Mouse (Mus musculus): ENCODE results near the gene Htra3. TPM values are rescaled to one million over a fixed set of nuclear protein-coding genes. Genes with fewer than 3 reads are reported as not detected.

The Htra3 gene
- total RNA-seq, 2 experiments from 2014 or later, result not detected

DNA sequence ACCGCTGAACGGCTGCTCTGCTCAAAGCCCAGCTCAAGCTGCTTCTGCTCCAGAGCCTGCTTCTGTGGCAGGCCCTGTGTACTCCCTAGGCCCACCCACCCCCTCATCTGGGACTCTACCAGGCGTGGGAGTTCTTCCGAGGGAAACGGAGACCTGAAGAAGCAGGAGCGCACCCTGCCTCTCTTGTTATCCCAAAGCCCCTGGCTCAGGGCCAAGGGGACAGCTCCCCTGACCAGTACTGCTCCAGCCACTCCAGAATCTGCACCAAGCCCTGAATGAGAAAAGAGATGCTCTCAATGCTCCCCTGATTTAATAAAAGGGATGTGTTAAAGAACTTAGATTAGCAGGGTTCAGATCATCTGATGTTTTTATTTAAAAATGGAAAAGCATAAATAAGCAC lies 18.4 kb downstream of the Htra3 start:
- no peak for ATAC-seq (replicated peaks; ENCODE audit: poor library complexity, severe bottlenecking)

DNA sequence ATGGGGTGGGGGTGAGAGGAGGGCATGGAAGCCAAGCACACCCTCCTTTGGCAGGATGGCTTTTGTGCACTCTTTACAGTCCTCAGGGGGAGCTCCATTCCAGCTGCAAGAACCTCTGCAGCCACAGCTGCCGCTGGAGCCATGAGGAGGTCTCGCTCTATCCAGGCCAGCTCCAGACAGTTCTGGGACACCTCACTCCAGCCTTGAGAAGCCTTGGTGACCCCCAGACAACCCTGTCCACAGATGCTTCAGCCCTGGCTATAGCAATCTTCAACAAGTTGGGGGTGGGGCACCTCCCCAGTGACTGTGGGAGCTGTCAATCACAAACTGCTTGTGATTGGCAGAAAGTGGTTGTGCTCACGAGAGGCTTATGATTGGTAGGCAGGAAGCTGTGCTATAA lies 20.1 kb downstream of the Htra3 start:
- no peak for ATAC-seq (replicated peaks; ENCODE audit: poor library complexity, severe bottlenecking)

DNA sequence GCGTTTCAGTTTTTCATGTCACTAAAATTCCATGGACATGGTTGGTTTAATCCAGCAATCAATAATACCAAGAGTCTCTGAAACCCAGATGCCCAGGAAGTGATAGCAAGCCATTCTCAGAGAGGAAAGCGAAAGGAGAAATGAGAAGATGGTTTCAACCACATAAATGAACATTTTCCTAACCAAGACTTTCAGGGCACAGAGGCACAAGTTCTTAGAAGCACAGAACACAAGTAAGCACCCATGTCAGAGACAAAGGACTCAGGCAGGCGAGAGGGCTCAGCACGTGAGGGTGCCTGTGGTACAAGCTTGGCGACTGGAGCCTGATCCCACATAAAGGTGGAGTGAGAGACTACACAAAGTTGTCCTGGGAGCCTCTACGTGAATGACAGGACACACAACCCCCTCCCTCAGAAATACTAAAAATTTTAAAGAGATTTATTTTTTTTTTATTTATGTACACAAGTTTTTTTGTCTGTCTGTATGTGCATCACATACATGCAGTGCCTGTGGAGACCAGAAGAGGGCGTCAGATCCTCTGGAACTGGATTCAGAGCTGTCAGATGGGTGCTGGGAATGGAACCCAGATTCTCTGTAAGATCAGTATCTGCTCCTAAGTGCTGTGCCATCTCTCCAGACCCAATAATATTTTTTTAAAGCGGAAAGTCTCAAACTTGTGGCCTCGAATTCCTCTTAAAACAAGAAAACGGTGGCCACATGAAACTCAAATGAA lies 23.7 kb downstream of the Htra3 start:
- peak; percentile 17; the same call in 1 of the 2 replicates for ATAC-seq (replicated peaks; ENCODE audit: poor library complexity, severe bottlenecking)

DNA sequence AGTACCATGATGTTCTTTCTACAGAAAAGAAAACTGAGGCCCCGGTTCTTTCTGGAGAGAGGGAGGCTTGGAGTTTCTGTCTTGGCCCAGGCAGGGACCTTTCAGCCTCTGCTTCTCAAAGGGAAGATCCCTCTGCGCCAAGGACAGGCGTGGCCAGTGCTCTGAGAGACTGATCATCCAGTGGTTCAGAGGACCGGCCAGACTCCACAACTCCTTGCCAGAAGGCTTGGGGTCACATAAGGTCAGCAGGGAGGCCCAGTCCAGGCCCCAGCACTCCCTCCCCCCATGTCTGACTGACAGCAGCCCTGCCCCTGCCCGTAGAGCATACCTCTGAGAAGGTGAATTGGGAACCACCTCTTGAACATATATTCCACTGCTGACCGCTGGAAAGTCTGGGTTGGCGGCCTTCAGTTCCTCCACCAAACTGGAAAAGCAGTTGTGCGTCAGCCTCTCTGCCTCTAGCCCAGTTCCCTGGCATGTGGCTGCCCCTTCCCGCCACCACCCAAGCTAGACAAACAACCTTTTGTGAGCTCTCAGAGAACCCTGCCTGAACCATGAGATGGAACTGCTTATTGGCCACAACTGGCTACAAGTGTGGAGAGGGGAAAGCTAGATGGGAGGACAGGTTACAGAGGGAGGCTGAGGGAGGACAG lies 25.7 kb downstream of the Htra3 start:
- ATAC-seq (replicated peaks; ENCODE audit: poor library complexity, severe bottlenecking), result no peak

DNA sequence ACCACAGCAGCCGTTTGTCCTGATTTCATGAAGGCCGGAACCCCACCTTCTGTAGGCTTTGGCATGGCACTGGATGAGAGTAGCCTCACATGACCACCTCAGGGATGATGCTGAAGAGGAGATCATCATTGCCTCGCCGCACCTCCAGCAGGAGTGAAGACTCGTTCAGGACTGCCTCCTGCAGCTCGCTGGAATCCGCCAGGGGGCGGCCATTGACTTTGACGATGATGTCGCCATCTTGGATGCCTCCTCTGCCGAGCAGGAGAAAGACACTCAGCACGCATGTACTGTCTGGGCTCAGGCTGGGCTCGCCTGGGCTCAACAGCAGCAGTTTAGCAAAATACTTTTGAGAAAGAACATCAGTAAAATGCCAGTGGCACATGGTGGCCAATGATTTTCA lies 26.7 kb downstream of the Htra3 start:
- ATAC-seq (replicated peaks; ENCODE audit: poor library complexity, severe bottlenecking), result no peak

DNA sequence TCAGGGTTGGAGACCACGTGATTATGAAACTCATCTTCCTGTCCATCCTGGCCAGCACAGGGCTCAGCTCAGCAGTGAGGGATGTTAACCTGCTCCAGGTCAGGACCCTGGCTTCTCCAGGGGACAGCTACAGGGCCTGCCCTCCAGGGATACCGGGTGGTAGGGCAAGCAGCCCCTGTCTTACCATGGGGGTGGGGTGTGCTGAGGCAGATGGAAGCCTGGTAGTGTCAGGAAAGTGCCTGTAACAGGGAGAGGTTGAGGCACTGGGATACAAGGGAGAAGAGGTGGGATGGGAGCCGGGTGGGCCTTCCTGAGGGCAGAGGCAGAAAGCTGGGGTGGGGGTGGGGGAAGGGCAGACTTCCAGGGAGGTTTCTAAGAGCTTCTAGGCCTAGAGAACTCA lies 27.3 kb downstream of the Htra3 start:
- ATAC-seq (replicated peaks; ENCODE audit: poor library complexity, severe bottlenecking), result no peak

DNA sequence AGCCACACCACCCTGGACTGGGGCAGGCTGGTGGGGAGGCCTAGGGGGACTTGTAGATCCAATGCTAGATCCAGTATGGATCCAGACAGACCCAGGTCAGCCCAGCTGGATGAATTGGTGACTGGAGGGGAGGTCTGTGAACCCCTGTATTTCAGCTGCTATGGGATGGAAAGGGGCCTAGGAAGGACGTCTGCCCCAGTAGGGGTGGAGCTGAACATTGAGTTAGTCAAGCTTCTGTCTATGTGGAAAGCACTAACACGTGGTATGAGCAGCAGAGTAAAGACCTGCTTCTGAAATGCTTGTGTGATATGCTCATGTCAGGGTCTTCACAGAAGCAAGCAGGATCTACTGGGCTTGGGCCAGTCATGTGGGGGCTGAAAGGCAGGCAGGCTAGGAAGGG lies 31.4 kb downstream of the Htra3 start:
- no peak for ATAC-seq (replicated peaks; ENCODE audit: poor library complexity, severe bottlenecking)

DNA sequence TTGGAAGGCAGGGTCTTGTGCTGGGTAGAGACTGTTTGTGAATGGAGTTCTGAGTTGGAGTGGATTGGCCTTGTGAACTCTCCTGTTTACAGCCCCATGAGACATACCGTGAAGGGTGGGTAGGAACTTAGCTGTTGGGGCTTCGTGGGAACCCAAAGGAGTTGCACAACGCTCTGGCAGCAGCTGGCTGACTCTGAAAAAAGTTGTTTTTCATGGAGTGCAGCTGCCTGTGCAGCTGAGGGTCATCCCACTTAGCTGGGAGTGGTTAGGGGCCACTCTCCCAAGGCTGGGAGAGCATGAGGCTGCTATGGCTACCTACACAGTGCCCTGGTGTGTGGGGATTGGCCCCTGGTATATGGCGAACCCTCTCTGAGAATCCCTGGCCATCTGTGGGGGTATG lies 32.0 kb downstream of the Htra3 start:
- peak; percentile 42 for ATAC-seq (replicated peaks; ENCODE audit: poor library complexity, severe bottlenecking)

DNA sequence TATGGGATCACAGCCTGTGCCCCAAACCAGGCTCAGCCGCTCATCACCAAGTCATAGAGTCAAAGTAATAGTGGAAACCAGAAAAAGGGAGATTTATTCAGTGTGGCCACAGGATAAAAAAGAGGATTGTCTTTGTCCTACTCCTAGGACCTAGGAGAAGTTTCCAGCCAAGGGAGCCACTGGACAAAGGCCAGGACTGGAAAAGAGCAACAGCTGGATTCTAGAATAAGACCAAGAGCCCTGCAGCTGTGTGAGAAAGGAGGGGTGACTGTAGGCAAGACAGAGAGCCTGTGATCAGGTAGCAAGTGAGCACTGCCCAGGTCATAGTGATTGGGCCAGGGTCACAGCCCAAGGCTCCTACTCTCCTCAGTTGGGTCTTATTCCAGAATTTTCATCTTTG lies 32.7 kb downstream of the Htra3 start:
- no peak for ATAC-seq (replicated peaks; ENCODE audit: poor library complexity, severe bottlenecking)

DNA sequence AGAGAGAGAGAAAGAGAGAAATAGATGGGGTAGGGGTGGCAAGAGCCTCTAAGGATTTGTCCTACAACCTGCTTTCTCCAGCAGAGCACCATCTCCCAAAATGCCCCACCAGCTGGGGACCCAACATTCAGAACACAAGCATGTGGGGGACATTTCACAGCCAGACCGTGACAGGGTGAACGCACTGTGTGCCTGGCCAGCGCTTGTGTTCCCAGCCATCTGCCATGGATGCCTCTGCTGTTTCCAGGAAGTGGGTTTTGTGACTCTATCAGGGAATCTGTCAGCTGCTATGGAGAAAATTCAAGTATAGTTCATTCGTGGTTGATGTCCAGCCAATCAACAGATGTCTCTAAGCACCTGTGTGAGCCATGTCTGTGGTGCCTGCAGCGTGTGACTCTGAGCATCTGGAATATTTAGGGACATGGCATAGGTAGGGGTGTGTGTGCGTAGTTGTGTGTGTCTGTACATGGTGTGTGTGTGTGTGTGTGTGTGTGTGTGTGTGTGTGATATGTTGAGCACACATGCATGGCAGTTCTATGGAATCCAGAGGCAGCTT lies 33.6 kb downstream of the Htra3 start:
- ATAC-seq (replicated peaks; ENCODE audit: poor library complexity, severe bottlenecking), result no peak

DNA sequence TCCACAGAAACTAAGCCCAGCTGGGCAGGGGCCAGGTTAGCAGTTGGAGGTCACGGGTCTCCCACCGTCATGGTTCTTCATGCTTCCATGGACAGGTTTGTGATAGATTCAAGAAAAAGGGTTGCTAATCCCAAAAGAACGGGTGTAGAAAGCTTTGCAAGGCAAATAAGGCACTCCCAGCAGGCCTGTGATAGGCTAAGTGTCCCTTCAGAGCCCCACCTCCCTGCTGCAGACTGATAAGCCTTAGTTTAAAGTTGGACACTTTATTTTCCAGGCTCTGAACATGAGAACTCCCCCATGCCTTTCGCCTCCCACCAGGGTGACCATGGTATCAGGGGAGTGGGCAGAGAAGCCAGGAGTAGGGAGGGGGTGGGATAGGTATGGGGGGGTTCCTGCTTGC lies 35.5 kb downstream of the Htra3 start:
- no peak for ATAC-seq (replicated peaks; ENCODE audit: poor library complexity, severe bottlenecking)

DNA sequence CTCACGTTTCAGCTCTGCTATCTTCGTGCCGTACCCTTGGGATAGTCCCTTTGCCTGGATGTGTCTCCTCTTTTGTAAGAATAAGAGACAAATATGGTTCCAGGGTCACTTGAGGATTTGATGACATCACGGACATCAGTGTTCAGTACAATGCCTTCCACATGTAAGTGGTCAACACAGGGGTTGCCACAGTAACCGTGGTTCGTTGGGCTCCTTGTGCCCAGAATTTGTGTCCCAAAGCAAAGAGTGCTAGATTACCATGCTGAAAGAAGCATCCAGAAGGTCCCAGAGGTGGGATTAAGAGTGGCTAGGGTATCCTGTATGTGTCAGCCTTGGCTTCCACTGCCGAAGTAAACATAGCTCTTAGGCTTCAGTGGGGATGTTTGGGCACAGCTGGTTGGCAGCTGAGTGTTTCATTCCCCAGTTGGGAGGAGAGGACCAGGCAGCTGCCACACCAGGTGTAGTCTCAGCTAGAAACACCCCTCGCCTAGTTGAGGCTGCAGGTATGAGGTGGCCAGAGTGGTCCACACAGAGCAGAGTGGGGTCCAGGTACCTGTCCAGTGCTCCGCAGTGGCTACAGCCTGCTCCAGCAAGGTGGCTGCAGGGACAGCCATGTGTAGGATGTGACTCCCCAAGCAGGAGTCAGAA lies 36.1 kb downstream of the Htra3 start:
- no peak for ATAC-seq (replicated peaks; ENCODE audit: poor library complexity, severe bottlenecking)

DNA sequence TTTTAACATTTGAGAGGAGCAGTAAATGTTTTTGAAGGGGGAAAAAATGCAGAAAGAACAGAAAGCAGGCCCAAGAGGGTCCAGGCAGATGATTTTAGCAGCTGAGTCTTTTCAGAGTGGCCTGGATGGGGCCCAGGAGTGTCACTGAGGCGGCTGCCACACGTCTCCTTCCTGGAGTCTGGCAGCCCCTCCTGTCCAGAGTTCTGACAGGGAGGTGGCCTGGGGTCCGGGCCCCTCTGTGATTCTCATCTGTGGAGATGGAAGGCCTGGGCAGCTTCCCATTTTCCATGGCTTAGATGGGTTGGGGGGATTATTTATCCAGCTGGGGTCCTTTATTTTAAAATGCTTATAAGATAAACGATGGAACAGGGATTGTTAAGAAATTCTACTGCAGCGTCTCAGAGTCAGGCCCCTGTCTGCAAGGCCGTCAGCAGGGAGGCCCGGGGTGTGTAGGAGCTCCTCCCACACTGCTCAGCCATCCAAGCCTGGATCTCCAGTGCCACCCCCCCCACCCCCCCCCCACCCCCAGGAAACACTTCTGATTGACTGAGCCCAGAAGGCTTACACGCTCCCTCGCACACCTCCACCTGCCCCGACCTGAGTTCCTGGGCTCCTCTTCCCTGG lies 37.5 kb downstream of the Htra3 start:
- no peak for ATAC-seq (replicated peaks; ENCODE audit: poor library complexity, severe bottlenecking)

DNA sequence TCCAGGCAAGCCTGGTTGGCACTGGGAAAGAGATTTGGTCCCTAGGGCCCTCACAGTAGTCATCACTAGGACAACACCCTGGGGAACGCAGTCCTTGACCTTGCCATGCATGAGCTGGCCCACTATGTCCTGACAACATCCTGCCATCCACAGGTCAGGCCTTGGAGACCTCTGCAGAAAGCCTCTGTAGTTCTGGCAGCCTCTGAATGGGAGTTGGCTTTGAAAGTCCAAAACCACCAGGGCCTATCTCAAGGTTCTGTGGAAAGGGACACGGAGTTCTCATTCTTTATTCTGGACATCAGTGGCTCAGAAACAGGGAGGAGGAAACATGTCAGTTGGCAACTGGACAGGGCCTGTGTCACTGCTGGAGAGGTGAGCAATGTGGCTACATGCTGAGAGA lies 43.6 kb downstream of the Htra3 start:
- ATAC-seq (replicated peaks; ENCODE audit: poor library complexity, severe bottlenecking), result no peak

DNA sequence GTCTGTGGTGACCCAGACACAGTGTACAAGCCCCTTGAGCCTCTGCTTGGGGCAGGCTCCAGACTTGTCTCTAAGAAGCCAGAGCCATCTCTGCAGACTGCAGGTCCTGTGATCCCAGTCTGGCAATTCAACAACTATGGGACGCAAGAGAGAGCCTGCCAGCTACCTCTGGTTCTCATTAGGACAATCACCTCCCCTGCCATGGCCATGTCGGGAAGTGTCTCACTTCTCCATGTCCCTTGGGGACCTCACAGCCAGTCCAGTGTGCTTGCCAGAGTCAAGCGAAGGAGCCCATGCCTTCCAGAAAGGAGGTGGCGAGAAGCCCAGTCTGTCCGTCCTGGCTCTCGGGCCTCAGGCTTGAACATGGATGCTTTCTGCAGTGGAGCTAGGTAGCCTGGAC lies 46.7 kb downstream of the Htra3 start:
- ATAC-seq (replicated peaks; ENCODE audit: poor library complexity, severe bottlenecking), result no peak

DNA sequence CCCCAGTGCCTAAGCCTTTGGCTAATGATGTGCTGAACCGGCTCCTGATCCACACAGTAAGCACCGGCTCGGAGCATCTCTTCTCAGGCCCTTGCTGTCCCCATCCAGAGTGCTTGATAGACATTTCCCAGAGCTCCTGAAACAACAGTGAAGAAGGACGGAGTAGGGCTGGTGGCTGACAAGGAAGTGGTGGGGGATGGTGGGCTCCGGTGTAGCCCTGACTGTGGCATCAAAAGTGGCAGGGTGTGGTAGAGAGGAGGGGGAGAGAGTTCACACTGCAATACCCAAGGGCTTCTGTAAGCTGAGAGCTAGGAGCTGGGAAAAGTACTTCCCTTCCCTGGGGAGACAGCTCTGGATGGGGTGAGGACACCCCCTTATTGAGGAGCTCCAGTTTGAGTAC lies 47.8 kb downstream of the Htra3 start:
- no peak for ATAC-seq (replicated peaks; ENCODE audit: poor library complexity, severe bottlenecking)

DNA sequence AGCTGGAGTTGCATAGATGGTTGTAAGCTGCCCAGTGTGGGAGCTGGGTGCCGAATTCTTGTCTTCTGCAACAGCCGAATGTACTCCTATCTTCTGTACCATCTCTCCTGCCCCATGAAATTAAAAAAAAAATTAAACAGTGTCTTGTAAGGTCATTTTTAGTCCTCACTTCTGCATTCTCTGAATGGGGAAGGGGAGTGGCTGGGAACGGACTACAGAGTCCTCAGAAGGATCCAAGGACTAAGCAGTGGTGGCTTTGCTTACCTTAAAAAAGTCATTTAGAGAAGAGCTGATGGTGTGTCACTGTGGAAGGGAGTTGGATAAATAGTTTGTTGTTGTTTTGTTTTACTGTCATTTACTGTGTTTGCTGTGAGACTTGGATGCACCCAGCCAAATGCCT lies 48.4 kb downstream of the Htra3 start:
- peak; percentile 72 for ATAC-seq (replicated peaks; ENCODE audit: poor library complexity, severe bottlenecking)

DNA sequence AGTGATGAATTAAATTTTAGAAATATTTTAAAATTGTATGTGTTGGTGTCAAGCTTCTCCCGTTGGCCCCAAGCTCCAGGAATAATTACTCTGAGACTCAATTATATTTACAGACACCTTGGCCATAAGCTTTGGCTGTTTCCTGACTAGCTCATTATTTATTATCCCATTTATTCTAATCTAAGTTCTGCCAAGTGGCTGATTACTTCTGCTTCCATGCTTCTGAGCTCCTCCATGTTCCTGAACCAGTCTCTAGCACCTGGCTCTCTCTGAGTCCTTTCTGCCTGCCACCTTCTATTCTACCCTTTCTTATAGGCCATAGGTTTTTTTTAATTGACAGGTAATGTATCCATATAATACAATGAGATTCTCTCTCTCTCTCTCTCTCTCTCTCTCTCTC lies 48.9 kb downstream of the Htra3 start:
- ATAC-seq (replicated peaks; ENCODE audit: poor library complexity, severe bottlenecking), result no peak

DNA sequence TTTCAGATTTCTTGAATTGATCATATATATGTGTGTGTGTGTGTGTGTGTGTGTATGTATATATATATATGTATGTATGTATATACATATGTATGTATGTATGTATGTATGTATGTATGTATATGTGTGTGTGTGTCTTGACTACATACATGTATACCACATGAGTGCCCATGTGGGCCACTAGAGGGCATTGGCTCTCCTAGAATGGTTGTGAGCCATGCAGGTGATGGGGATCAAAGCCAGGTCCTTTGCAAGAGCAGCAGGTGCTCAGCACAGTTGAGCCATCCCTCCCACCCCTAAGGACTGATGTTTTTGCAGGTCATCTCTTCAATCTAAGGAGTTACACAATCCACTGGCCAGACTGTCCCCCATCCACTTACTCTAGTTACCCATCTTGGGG lies 50.2 kb downstream of the Htra3 start:
- no peak for ATAC-seq (replicated peaks; ENCODE audit: poor library complexity, severe bottlenecking)

DNA sequence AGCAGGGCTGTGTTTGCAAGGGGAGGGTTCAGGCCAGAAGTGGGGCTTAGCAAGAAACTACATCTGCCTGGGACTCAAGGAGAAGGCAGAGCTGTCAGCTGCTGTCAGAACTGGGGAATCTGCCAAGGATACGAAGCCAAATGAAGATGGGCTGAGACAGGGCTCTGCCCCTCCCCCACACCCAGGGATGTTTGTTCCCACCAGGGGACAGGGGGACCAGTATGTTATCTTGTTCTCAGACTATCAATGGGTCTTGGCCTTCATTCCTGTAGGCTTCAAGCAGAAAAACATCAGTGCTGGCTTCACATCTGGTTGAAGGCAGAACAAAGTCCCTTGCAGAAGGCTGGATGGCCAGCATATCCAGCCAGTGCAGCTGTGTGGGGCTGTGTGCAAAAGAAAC lies 50.9 kb downstream of the Htra3 start:
- no peak for ATAC-seq (replicated peaks; ENCODE audit: poor library complexity, severe bottlenecking)

DNA sequence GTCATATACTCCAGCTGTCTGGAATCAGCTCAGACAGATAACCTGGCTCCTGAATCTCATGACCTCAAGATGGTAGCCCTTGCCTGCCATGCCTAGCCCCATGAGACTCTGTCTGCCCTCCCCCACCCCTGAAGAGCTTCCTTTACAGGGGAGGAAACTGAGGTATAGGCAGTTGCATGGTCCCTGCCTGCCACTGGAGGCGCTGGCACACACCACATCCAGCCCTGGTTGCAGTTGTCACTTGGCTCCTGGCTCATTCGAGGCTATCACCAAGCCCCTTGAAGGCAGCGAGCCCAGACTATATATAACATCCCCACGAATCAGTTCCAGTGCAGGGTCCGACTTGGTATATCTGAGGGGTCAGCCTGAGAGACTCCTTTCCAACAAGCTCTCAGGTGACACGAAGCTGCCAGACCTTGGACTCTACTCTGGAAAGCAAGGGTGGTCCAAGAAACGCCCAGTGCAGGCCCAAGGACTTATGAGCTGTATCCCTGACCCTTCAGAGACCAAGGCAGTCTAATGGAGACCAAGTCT lies 52.2 kb downstream of the Htra3 start:
- ATAC-seq (replicated peaks; ENCODE audit: poor library complexity, severe bottlenecking), result no peak
